Mouse (Mus musculus) cerebellum, adult 9-11 months (tissue): ENCODE results near the gene Cyb5rl.

Source experiments
- DNase-seq: peaks from one replicate; pipeline ENCODE4 v3.0.0; 2022

Gene Cyb5rl

DNA sequence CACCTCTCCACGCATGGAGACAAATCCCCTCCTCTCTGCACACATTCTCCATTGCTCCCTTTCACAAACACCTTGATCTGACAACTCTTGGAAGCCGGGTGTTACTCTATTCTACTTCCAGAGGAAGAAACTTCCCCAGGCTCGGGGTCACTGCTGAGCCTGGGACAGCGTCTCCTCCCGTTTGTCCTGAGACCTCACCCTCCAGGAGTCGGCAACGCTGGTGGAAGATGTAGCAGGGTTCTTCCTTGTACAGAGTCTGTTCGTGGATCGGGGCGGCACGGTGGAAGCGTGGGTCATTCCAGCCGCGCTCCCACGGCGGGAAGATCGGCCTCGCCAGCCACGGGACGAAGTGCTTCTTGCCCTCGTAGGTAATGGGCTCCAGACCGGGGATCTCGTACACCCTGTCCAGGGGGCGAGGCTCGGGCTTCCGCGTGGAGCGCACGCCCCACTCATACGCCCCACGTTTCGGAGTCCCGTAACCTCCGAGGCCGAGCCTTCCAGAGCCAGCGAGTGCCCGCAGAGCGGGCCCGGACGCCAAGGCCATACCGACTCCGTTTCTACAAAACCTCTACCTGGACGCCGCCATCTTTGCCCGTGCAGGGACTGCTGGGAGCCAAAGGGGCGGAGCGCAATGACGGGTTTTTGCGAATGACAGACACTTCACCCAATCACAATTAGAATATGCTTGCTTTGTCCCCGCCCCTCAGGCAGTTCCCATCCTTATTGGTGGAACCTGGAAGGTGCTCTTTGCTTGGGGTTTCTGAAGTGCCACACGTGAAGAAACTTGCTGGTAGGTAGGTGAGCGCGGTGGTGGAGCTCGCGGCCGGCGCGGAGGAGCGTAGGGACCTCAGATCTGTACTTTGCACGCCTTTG is at the start of gene Cyb5rl, which contains the start of gene Mrpl37:
Gene Cyb5rl (plus strand): TSS at position 737 of the 873 bp plus-strand sequence.
Gene Mrpl37 (minus strand): TSS at position 617 of the 873 bp plus-strand sequence.
- DNase-seq, result peak; percentile 97

DNA sequence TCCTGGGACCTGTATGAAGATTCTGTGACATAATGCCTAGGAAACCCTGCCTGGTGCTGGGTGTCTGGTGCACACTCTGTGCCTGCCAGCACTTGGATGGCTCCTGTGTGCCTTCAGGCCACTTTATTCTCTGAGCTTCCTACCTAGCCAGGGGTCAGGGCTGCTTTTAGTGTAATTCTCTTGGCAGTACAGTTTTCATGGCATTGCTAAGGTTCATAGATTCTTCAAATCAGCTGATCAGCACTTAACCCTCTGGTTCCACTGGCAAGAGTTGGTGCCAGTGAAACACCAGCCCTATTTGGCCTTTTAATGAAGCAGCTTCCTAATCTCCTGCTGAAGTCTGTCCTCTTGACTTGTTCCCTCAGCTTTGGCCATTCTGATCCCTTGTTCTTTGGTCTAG is 49.5 kb upstream of the Cyb5rl start:
- peak; percentile 30 for DNase-seq

DNA sequence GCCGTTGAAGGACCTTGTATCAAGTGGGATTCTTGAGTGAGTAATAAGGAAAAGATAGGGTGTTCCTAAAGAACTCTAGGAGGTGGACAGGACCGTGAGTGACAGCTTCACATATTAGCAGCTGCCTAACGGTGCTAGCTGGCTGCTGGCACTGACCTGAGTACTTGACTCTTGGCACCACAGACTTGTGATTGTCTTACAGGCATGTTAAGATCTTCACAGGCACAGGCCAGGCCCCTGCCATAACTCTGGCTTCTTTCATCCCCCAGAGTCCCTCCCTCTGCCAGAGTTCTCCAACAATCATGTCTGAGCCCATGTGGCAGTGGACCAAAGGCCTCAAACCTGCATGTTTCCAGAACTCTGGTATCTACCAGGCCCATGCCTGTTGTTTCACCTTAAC is 48.3 kb upstream of the Cyb5rl start:
- peak; percentile 40 for DNase-seq

DNA sequence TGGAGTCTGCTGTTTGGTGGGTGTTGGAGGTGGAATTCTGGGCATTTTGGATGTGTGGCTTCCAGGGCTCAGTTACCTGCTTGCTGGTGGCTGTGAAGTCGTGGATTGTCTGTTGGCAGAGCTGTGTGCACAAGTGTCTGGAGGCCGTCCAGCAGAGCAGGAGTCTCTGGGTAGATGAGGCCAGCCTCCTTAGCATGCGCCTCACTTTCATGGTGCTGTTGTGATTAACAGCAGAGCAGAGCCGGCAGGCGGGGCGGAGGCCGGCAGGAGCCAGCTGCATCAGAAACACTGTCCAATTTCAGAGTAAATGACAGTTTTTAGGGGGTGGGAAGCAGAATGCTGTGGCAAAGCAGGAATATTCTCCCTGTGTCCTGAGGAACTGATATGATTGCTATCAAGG is 47.8 kb upstream of the Cyb5rl start:
- DNase-seq, result peak; percentile 74

DNA sequence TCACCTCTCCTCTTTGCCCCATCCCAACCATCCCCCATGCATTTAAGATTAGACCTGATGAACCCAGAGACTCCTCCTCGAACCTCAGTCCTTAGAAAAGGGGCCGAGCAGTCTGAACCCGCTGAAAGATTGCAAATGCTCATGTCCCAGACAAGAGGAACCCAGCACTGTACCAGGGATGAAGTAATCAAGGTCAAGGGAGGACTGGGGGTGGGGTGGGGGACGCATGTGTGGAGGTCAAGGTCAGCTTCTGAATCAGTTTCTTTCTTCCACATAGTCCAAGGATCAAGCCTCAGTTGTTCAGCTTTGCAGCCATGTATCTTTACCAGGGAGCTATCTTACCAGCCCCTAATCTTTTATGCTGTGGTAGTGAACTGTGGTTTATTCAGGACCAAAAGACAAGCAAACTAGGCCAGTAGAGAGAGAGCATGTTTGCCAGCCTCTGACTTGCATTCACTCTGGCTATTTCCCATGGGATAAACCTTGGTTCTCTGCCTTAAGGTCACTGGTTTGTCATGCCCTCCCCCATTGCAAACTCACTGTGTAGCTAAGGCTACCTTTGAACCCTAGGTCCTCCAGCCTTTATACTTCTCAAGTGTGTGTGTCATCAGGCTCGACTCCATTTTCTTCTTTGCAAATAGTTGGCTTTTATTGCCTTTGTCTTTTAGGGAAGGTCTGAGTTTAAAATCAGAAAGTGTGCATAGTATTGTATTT is 46.3 kb upstream of the Cyb5rl start:
- DNase-seq, result no peak

DNA sequence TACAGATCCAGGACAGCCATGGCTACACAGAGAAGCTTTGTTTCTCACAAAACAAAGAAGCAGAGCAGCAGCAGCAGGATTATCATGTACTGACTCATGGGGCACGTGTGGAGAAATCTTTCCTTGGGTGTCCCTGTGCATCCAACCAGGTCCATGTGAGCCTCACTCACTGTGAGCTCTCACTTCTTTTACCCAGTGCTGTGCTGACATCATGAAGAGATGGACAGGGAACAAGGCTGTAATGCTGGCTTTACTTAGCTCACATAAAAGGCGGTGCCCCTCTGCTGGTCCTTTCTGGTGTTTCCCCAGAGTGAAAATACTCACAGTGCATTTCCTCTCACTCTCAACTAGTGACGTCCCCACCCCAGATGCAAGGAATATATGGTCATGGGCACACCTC is 45.3 kb upstream of the Cyb5rl start:
- no peak for DNase-seq

DNA sequence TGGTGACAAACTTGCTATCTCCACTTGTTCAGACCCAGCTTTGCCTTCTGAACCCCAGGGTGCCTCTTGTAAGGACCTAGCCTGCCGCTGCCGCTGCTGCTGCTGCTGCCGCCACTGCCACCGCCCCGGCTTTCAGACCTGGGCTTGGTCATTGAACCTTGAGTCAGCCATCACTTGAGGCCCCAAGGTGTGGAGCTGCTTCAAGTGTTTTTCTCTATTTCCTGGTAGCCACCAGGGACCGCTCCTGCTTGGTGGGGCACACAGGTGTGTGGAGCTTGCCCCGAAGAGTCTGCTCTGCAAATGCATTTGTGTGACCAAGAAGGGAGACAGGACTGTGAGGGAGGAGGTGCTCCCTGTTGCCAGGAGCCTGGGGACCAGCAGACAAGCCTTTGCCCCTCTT is 41.9 kb upstream of the Cyb5rl start:
- no peak for DNase-seq

DNA sequence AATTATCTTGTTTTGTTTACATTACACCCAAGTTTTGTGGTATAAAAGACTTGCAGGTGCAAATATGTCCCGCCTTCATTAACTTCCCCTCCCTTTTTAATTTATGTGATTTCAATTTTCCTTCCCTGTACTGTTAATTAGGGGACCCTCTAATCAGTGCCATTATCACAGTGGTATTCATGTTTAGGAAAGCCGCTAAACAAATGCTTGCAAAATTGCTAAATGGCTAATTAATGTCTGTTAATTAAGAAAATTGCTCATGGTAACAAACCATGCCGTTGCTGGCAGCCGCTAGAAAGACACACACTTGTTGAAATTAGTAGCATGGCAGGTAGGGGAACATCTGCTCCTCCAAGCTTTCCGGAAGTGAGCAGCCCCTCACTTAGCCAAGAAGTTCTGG is 41.4 kb upstream of the Cyb5rl start:
- DNase-seq, result no peak

DNA sequence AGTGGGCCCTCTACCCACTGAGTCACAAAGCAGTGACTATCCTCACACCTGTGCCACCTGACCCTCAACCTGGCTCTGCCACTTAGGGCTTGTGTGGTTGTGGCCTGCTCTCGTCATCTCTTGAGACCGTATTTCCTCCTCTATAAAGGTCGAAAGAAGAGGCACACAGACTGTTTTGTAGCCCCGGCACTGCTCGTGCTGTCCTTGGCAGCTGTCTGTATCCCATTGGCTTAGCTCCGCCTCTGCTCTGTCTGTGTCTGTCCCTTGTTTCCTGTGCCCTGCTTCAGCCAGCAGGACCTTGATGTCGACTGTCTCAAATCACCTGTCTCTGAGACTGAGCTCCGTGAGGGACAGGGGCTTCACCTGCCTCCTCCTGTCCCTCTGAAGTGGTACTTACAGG is 40.3 kb upstream of the Cyb5rl start:
- DNase-seq, result peak; percentile 29

DNA sequence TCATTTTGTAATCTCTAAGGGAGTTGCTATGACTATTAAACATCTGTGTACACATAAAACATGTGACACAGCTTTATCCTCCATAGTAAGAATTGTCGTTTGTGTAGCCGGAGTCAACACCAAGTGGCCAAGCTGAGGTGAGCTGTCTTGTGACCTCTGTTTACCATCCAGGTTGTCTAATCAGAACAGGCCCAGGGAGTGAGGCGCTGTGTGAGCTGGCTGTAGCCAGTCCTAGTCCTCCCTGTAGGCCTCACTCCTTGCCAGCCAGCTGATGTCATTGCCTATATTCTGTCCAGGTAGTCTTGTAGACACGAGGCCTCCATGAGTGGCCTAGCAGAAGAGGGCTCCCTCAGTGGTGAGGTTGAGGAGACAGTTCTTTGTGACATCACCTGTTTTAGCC is 31.1 kb upstream of the Cyb5rl start:
- no peak for DNase-seq

DNA sequence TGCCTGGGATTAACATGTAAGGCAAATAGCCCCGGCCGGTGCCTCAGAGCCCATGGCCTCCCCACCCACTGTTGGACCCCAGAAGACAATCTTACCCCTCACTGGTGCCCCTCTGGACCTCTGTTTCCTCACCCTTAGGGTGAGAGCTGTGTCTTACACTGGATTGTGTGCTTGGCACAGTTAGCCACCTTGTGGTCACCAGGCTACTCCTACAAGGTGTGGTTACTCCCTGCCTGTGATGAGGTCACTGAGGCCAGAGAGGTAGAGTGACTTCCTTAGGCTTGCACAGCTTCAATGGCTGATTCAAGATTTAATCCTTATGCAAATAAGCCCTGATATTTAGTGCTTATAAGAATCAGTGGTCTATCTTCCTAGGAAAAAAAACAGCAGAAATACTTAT is 29.8 kb upstream of the Cyb5rl start:
- DNase-seq, result no peak

DNA sequence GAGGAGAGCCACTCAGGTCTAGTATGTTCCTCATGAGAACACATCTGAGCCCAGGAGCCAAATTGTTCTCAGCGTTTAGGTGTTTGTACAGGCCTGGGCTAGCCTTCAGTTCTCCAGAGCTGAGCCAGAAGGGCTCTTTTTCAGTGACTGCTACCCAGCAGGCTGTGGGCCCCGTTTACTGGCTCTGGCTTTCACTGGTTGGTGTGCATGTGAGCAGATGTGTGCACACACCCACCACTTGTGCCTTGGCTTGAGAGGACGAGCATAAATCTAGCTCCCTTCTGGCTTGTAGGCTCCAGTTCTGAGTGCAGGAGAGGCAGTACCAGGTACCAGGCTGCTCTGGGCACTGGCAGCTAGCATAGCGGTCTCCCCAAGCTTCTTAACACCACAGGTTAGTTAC is 28.5 kb upstream of the Cyb5rl start:
- no peak for DNase-seq

DNA sequence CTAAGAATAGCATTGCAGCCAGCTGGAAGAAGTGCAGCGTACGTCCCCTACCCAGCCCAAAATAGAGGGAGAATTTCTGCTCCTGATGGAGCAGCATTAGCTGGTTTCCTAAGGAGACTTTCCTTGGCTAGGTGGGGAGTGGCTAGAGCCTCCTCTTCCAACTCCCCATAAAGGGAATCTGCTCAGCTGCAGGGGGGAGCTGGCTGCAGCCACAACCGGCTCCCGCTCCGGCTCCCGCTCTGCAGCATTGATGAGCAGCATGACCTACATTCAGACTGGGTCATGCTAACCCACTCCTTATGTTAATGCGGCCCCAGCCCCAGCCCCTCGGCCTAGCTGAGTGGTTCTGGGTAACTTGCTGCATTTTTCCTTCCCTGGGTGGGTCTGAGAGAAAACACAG is 27.5 kb upstream of the Cyb5rl start:
- no peak for DNase-seq

DNA sequence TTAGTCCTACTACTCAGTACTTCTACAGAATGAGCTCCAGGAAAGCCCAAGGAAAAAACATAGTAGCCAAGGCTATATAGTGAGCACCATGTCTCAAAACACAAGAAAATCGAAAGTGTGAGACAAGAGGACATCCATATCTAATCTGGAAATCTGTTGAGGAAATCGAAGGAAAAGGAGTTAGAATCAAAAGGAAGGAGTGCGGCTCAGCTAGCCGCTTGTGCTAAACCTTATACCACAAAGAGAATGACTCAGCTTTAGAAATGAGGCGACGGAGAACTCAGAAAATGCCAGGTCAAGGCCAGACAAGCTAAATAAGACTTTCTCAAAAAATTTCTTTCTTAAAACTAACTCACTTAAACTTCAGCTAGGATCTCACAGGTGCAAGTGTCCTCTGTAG is 24.5 kb upstream of the Cyb5rl start:
- no peak for DNase-seq

DNA sequence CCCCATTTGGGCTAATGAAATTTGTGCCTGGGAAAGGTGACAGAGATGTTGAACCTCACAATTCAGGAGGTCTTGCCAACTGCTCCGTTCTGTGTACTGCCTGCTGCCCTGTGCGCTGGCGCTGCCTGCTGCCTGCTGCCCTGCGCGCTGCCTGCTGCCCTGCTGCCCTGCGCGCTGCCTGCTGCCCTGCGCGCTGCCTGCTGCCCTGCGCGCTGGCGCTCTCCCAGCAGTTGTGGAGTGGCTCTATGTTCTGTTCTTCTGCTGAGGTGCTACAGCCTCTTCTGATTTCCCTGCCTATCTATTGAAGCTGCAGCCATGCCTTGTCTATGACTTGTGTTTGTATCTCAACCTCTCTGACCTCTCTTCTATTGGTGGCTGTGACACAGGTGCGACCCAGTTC is 21.6 kb upstream of the Cyb5rl start:
- DNase-seq, result no peak

DNA sequence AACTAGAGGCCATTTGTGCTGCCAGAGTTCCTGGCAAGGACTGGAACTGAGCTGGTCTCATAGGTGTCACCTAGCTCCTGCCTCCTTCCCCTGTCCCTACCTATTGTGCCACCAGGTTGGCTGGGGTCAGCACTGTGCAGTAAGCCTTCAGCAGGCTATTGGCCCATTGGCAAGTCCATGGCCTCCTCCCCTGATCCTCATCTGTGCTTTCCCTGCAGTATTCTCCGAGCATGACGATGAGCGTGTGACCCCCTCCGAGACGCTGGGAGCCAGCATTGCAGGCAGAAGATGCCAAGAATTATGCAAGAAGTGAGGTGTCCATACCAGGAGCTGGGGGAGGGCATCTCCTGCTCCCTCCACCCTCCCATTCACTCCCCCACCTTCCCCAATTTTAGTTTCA is 19.0 kb upstream of the Cyb5rl start:
- DNase-seq, result peak; percentile 59

DNA sequence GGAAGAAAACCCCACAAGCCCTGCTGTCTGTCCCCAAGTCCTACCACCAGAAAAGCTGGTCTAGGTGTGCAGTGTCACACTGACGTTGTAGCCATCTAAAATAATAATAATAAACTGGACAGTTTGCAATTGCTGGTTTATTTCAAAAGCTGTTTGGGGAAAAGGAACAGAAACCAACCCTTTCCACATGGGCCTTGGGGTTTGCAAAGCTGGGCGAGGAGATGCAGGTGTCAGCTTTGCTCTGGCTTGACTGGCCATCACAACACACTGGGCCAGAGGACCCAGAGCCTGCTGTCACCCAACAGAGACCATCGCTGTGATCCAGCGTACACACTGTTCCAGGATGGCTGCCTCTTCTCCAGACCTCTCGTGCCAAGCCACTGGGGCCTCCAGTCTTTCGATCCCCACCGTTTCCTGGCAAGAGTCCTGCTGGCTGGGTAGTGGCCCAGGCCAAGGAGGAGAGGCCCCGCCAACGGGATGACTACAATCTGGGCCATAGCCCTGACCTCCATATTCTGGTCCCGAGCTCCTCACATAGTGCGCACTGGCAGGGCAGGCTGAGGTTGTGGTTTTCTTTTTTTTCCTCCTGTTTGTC is 18.1 kb upstream of the Cyb5rl start:
- DNase-seq, result peak; percentile 95

DNA sequence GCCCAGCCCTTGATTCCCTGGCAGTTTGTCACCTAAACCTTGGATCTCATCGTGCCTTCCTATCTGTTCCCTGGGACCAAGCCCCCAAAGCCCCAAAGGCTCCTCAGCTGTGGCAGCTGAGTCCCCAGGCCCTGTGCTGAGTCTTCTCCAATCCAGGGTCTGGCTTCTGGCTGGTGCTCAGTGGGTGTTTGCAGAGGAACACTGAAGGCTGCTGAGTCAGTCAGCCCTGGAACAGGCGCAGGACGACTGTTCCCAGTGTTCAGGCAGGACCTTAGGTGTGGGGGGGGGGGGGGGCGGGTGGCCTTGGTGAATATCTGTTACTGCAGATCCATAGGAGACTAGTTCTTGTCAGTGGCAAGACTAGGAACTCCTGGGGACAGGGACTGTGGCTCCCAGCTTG is 14.9 kb upstream of the Cyb5rl start:
- DNase-seq, result no peak

DNA sequence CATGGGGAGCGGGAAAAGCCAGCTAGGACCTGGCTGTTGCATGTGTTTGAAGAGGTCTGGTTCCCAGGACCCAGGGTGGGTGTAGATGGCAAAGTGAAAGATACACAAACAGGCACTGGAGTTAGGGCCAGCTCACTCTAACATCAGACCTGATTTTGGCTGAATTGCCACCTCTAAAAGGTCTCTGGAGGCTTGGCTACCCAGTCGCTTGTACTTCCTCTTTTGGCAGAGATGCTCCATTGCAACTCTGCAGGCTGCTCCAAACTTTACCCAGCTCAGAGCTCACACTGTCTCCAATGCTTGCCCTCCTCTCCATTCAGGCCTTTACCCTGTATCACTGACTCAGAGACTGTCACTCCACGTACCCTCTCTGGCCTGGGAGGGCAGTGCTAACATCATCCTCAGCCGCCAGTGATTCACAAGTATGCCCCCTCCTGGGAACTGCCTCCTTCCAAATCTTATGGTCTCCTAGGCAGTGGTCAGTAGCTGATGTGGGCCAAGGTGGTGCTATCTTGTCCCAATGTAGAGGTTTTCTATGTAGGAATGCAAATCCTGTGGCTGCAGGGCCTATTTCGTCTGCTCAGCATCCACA is 13.7 kb upstream of the Cyb5rl start:
- DNase-seq, result no peak

DNA sequence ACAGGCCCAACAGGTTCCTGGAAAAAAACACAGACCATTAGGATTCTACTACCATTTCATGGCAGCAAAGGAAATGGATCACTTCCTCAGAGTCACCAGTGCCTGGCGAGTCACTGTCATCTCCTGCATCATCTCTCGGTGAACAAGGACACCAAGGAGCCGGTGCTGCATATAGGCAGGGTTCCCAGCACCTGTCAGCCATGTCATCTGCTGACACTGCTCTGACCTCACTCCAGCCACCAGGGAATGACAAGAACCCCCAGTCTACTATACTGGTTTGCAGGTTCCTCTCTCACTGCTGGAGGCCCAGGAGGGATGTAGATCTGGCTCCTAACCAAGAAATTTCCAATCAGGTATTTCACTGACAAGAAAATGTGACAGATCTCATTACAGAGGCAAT is 10.7 kb upstream of the Cyb5rl start:
- DNase-seq, result no peak

DNA sequence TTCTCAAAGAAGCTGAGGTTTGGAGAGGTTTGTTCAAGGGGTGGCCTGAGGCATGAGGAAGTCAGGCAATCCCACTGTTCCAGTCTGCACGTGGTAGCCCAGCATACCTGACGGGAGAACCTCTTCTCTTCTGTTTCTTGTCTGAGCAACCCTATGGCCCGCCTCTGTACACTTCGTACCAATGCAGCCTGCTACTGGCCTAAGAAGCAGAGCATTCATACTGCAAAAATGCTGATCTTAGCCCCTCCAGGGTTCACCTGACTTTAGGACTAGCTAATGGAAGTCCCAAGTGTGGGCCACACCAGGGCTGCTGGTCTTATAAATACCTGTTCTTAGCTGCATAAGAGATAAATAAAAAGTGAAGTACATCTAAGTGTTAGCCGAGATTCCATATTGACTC is 8.4 kb upstream of the Cyb5rl start:
- no peak for DNase-seq

DNA sequence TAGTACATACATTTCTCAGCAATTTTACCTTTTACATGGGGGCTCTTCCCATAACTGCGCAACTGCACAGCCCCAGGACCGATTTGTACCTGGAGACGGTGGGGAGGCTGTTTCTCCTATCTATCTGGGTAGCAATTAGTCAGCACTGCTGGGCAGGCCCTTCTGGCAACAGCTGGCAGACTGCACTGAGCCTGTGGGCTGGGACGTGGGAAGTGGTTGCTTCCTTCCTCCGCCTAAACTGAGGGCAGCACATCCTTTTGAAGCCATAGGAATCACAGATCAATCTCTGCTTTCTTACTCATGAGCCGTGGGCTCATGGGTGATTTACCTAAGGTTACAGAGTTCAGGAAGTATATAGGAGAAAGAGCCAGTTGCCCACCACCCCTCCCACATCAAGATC is 8.0 kb upstream of the Cyb5rl start:
- no peak for DNase-seq

DNA sequence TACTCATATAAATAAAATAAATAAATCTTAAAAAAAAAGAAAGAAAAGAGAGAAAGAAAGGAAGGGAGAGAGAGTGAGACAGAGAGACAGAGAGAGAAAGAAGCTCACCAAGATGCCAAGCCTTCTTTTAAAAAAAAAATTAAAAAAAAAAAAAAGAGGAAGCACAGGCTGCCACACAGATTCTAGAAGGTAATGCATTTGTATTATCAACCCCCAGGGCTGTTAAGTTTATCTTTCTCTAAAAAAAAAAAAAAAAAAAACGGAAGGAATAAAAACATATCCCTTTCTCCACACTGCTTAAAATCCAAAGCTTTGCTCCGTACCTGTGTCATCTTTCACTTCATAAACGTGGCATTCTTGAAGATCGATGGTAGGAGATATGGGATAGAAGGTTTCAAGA is 5.2 kb upstream of the Cyb5rl start:
- no peak for DNase-seq

DNA sequence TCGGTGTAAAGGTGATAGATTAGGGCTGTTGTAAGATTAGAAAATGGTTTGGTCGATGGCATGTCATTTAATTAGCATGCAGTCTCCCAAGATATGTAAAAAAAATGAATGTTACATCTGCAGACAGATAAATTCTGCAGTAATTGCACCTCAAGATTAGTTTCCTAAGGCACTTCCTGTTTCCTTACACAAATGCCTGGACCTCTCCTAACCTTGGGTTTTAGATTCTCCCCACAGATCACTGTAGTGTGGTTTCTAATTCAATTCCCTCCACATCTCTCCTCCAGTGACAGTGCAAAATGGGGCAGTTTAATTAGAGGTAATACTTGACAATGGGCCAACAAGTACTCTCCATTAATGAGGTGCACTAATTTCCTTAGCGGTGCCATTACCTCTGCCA is 3.6 kb upstream of the Cyb5rl start:
- no peak for DNase-seq
